Mouse (Mus musculus): Measurements from ENCODE around the gene Dscam. TPM values are rescaled to one million over a fixed set of nuclear protein-coding genes. Genes with fewer than 3 reads are reported as not detected.

Gene Dscam
- polyA plus RNA-seq, 1 experiment: 1.2 TPM

DNA sequence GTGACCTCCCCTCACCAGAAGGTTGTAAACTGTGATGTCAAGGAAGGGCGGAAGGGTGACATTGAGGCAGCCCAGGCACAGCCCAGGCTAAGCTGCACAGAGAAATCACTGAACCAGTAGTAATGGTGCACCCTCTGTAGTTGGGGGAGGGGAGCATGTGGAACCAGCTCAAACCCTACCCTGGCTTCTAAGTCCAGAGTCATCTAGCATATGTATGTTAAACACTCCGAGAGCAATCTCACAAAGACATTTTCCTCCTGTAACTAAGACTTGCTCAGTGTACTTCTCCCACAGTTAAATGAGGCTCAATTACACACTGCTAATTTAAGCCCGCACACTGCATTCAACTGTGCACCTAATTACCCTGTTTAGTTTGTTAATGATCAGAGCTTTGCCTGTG, 324.4 kb downstream of the Dscam start:
- 90% methylated on average over 3 of the region's 3 CpGs for WGBS
- Histone ChIP-seq H3K4me3 (ENCODE audit: extremely low read depth, insufficient read depth, insufficient read length) (no peak overlapping the region), H3K4me1 (ENCODE audit: control insufficient read depth, insufficient read depth, insufficient read length) (no peaks in the 10 kb centered on the region), H3K27me3 (ENCODE audit: control insufficient read depth, insufficient read depth, low read length) (no peaks in the 10 kb centered on the region), H3K36me3 (ENCODE audit: control insufficient read depth, insufficient read depth, low read length) (no peaks in the 10 kb centered on the region), H3K27ac (ENCODE audit: insufficient read depth, low read length) (no peak overlapping the region)
- no peak for DNase-seq (ENCODE audit: low read depth in 1 of 2, low spot score in 2 of 2)
- TF ChIP-seq CTCF (IDR thresholded peaks at IDR 0.05; ENCODE audit: extremely low read depth, insufficient read depth, insufficient read length, insufficient replicate concordance): no peak
- TF ChIP-seq POLR2A (IDR thresholded peaks at IDR 0.05; ENCODE audit: low read depth, low read length): no peak

DNA sequence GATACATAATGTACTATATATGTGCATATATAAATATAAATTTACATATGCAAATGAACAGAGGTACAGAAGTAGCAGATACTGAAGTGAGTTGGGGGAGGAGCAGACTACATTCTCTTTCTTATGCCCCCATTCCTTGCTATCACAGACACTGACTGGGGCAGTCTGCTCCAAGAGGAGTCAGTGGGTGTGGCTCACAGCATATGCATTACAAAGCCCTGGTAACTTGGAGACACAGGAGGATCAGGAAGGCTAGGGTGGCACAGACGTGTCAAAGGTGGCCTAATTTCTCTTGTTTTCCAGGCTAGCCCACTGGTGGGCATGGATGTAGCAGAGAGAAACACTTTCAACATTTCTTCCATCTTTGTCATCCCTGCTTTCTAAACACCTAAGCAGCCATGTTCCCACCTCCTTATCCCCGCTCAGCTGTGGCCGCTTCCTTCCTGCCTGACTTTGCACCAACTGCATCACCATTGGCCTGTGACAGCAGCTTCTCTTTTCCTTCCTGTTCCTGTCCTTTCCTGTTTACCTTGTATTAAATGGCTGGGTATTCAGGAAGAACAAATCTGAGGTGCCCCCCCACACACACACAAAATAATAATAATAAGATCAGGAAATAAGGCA, 325.0 kb downstream of the Dscam start:
- H3K27me3 ChIP-seq (ENCODE audit: control insufficient read depth, insufficient read depth, low read length): no peaks in the 10 kb centered on the region
- TF ChIP-seq POLR2A (IDR thresholded peaks at IDR 0.05; ENCODE audit: low read depth, low read length) (no peak), CTCF (IDR thresholded peaks at IDR 0.05; ENCODE audit: extremely low read depth, insufficient read depth, insufficient read length, insufficient replicate concordance) (no peak)
- 75% methylated on average over 3 of the region's 3 CpGs for WGBS
- H3K36me3 ChIP-seq (ENCODE audit: control insufficient read depth, insufficient read depth, low read length): no peaks in the 10 kb centered on the region
- no peak overlapping the region for H3K27ac ChIP-seq (ENCODE audit: insufficient read depth, low read length)
- DNase-seq (ENCODE audit: low read depth in 1 of 2, low spot score in 2 of 2): no peak
- no peaks in the 10 kb centered on the region for H3K4me1 ChIP-seq (ENCODE audit: control insufficient read depth, insufficient read depth, insufficient read length)
- no peak overlapping the region for H3K4me3 ChIP-seq (ENCODE audit: extremely low read depth, insufficient read depth, insufficient read length)

DNA sequence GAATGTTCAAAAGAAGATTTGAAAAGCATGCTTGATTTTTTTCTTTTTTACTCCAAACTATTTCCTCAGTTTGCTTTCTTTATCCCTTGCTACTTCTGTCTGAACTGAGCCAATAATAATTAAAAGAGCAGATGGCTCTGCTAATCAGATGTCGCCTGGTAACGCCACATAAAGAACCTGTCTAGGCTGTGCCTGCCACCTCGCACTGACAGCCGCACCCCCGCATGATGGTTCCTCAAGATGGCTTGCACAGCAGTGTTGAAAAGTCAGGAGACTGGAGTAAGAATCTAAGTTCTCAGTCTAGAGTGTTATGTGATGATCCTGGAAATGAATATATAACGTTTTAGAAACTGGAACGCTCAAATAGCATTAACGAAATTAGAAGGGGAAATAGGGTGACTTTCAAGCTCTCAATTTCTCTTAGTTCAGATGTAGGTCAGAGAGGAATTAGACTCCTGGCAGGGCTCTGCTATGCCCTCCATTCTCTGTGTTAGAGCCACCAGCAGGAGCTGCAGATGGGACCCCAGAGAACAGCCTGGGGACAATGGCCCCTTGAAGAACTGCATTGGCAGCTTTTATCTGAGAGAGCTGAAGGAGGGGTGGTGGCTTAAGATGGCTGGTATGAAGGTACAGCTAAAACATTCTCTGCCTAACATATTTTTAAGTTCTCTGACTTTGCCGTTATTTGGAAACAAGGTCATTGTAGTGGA, 326.7 kb downstream of the Dscam start:
- WGBS: 87% methylated on average over 9 of the region's 9 CpGs
- DNase-seq (ENCODE audit: low read depth in 1 of 2, low spot score in 2 of 2): no peak
- TF ChIP-seq POLR2A (IDR thresholded peaks at IDR 0.05; ENCODE audit: low read depth, low read length) (no peak), CTCF (IDR thresholded peaks at IDR 0.05; ENCODE audit: extremely low read depth, insufficient read depth, insufficient read length, insufficient replicate concordance) (no peak)
- Histone ChIP-seq H3K4me1 (ENCODE audit: control insufficient read depth, insufficient read depth, insufficient read length) (no peaks in the 10 kb centered on the region), H3K27ac (ENCODE audit: insufficient read depth, low read length) (no peak overlapping the region), H3K4me3 (ENCODE audit: extremely low read depth, insufficient read depth, insufficient read length) (no peak overlapping the region), H3K36me3 (ENCODE audit: control insufficient read depth, insufficient read depth, low read length) (no peaks in the 10 kb centered on the region), H3K27me3 (ENCODE audit: control insufficient read depth, insufficient read depth, low read length) (no peaks in the 10 kb centered on the region)

DNA sequence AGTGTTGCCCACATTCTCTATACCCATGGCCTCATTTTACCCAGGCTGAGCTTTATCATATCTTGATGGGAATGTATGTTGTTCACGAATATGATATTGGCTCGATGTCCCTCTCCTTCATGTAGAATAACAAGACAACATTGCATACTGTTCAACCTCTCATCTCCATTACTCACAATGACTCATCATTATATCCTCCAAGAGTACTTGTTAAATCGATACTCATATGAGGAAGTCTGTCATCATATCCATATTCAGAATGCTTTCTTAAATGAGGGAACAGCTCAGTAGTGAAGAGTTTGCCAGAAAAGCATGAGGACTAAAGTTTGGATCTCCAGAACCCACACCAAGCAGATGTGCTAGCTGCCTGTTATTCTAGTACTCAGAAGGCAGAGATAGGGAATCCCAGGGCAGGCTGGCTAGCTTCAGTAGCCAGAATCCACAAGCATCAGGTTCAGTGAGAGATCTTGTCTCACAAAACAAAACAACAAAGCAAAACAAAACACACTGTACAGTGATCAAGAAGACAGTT, 327.7 kb downstream of the Dscam start:
- no peaks in the 10 kb centered on the region for H3K27me3 ChIP-seq (ENCODE audit: control insufficient read depth, insufficient read depth, low read length)
- TF ChIP-seq CTCF (IDR thresholded peaks at IDR 0.05; ENCODE audit: extremely low read depth, insufficient read depth, insufficient read length, insufficient replicate concordance) (no peak), POLR2A (IDR thresholded peaks at IDR 0.05; ENCODE audit: low read depth, low read length) (no peak)
- no peak overlapping the region for H3K4me3 ChIP-seq (ENCODE audit: extremely low read depth, insufficient read depth, insufficient read length)
- no peaks in the 10 kb centered on the region for H3K36me3 ChIP-seq (ENCODE audit: control insufficient read depth, insufficient read depth, low read length)
- DNase-seq (ENCODE audit: low read depth in 1 of 2, low spot score in 2 of 2): no peak
- 80% methylated on average over 3 of the region's 3 CpGs for WGBS
- no peaks in the 10 kb centered on the region for H3K4me1 ChIP-seq (ENCODE audit: control insufficient read depth, insufficient read depth, insufficient read length)
- no peak overlapping the region for H3K27ac ChIP-seq (ENCODE audit: insufficient read depth, low read length)

DNA sequence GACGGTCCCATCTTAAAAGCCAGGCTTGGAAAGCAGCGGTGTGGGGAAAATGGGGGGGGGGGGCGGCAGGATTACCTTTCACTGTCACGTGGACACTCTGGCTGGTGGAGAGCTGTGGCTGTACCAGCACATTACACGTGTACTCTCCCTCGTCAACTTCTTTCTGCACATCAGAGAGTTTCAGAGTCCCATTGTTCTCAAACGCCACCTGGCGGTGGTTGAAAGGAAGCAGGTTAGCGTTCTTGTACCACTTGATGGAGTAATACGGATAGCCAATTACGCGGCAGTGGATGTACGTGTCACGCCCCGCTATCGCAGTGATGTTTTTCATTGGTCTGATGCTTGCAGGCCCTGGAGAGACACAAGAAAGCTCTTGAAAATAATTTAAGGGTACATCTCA, 350.9 kb downstream of the Dscam start:
- WGBS: 22% methylated on average over 16 of the region's 16 CpGs
- no peak overlapping the region for H3K27ac ChIP-seq (ENCODE audit: insufficient read depth, low read length)
- no peaks in the 10 kb centered on the region for H3K36me3 ChIP-seq (ENCODE audit: control insufficient read depth, insufficient read depth, low read length)
- no peaks in the 10 kb centered on the region; the same call in 1 of the 2 replicates for H3K27me3 ChIP-seq (ENCODE audit: control insufficient read depth, insufficient read depth, low read length)
- TF ChIP-seq CTCF (IDR thresholded peaks at IDR 0.05; ENCODE audit: extremely low read depth, insufficient read depth, insufficient read length, insufficient replicate concordance): peak; percentile 39; the same call in 1 of the 2 replicates
- TF ChIP-seq POLR2A (IDR thresholded peaks at IDR 0.05; ENCODE audit: low read depth, low read length): no peak
- H3K4me1 ChIP-seq (ENCODE audit: control insufficient read depth, insufficient read depth, insufficient read length): no peaks in the 10 kb centered on the region
- no peak overlapping the region for H3K4me3 ChIP-seq (ENCODE audit: extremely low read depth, insufficient read depth, insufficient read length)
- DNase-seq (ENCODE audit: low read depth in 1 of 2, low spot score in 2 of 2): peak; percentile 11 to 22

DNA sequence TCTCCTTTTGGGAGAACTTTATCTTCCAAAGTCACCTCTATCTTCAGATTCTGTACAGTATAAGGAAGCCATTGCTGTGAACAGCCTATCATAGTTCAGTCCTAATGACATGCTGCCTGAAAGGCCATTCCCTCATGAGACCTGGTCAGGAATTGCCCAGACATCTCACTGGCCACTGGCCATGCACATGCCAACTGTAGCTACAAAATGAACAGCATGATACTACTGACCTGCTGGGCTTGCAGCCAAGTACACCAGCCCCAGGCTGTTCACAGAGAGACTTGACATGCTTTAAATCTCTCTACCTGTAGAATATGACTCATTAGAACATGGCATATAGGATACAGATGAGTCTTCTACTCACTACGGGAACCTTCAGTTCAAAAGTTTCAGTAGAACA, 364.3 kb downstream of the Dscam start:
- no peak for DNase-seq (ENCODE audit: low read depth in 1 of 2, low spot score in 2 of 2)
- Histone ChIP-seq H3K27ac (ENCODE audit: insufficient read depth, low read length) (no peak overlapping the region), H3K36me3 (ENCODE audit: control insufficient read depth, insufficient read depth, low read length) (no peaks in the 10 kb centered on the region), H3K4me3 (ENCODE audit: extremely low read depth, insufficient read depth, insufficient read length) (no peak overlapping the region), H3K4me1 (ENCODE audit: control insufficient read depth, insufficient read depth, insufficient read length) (no peaks in the 10 kb centered on the region), H3K27me3 (ENCODE audit: control insufficient read depth, insufficient read depth, low read length) (no peaks in the 10 kb centered on the region)
- TF ChIP-seq CTCF (IDR thresholded peaks at IDR 0.05; ENCODE audit: extremely low read depth, insufficient read depth, insufficient read length, insufficient replicate concordance) (no peak), POLR2A (IDR thresholded peaks at IDR 0.05; ENCODE audit: low read depth, low read length) (no peak)
- WGBS: 11% methylated on average over 1 of the region's 1 CpGs

DNA sequence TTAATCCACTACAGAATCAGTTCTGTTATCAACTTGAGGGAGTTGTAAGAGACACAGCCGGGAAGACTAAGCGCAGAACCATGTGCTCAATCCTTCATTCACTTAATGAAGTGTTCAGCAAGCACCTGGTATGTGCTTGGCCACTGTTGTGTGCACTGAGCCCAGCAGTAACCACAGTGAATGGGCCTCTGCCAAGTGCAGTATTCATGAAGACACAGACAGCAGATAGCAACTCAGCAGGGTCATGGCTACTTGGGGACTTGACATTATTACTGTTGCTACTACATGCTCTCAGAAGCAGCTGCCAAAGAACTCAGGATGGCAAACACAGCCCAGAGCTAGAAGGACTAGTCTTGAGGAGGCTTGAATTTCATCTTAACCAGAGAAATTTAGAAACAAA, 367.9 kb downstream of the Dscam start:
- H3K4me3 ChIP-seq (ENCODE audit: extremely low read depth, insufficient read depth, insufficient read length): no peak overlapping the region
- no peak for DNase-seq (ENCODE audit: low read depth in 1 of 2, low spot score in 2 of 2)
- H3K36me3 ChIP-seq (ENCODE audit: control insufficient read depth, insufficient read depth, low read length): no peaks in the 10 kb centered on the region
- TF ChIP-seq CTCF (IDR thresholded peaks at IDR 0.05; ENCODE audit: extremely low read depth, insufficient read depth, insufficient read length, insufficient replicate concordance) (no peak), POLR2A (IDR thresholded peaks at IDR 0.05; ENCODE audit: low read depth, low read length) (no peak)
- no peak overlapping the region for H3K27ac ChIP-seq (ENCODE audit: insufficient read depth, low read length)
- WGBS: 89% methylated on average over 2 of the region's 2 CpGs
- no peaks in the 10 kb centered on the region for H3K4me1 ChIP-seq (ENCODE audit: control insufficient read depth, insufficient read depth, insufficient read length)
- no peaks in the 10 kb centered on the region for H3K27me3 ChIP-seq (ENCODE audit: control insufficient read depth, insufficient read depth, low read length)
